Mouse (Mus musculus) C2C12 (cell line): ENCODE measurements around the gene Slc39a5.

Source experiments
- CEBPB ChIP-seq: IDR thresholded peaks from one replicate; pipeline ENCODE4 v1.6.1; 2011; ENCODE audit warnings: low read depth, mild to moderate bottlenecking, control low read depth, moderate library complexity
- CTCF ChIP-seq: IDR thresholded peaks from one replicate; pipeline ENCODE4 v1.5.1; 2011; ENCODE audit not compliant: control insufficient read depth, insufficient read depth, insufficient read length
- FOSL1 ChIP-seq: IDR thresholded peaks from one replicate; pipeline ENCODE4 v1.8.0; 2011; ENCODE audit warnings: mild to moderate bottlenecking, low read length; ENCODE audit not compliant: poor library complexity, insufficient read depth, severe bottlenecking
- MAX ChIP-seq: IDR thresholded peaks from one replicate; pipeline ENCODE4 v1.6.1; 2011; ENCODE audit warnings: mild to moderate bottlenecking, control low read depth
- MYOD1 ChIP-seq: IDR thresholded peaks from one replicate; pipeline ENCODE4 v1.6.1; 2011; ENCODE audit warnings: low read depth; ENCODE audit not compliant: control insufficient read depth, insufficient read length
- MYOG ChIP-seq: IDR thresholded peaks from one replicate; pipeline ENCODE4 v1.6.1; 2011; ENCODE audit not compliant: control insufficient read depth, insufficient read length; ENCODE audit errors: extremely low read depth
- USF1 ChIP-seq: IDR thresholded peaks from one replicate; pipeline ENCODE4 v1.6.1; 2011; ENCODE audit warnings: low read depth, mild to moderate bottlenecking, control low read depth, moderate library complexity

DNA sequence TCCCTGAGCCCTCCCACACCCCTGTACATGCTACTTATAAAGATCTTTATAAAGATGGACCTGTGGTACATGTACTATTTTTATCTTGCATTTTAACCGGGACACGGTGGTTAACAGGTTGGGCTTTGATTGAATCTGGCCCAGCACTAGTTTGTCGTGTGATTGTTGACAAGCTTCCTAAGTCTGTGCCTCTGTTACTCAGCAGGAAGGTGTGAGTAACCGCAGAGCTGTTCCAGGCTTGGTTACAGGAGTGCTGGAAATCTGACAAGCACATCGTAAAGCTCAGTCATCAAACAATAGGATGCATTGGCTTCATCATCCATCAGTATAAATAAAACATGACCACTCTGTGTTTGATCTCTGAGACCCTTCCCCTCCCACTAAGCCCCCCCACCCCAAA is 21.4 kb upstream of the Slc39a5 start:
- TF ChIP-seq CTCF (no peak), CEBPB (no peak), MAX (no peak), MYOG (no peak), FOSL1 (no peak), USF1 (no peak), MYOD1 (no peak)
